ENCODE assay signal across 8 mouse cellular contexts in genomic region chr10:69907795-69908764, GRCm38 (mm10).
DNase-seq lines count a peak whose midpoint lies in the region; ATAC-seq and TF ChIP-seq lines count a peak whose summit lies in the region.

No protein-coding gene starts in this region.

- no peaks in the 10 kb centered on the region for H3K9me3 ChIP-seq in heart, embryonic 13.5 days

- 56% methylated on average over 12 of the region's 12 CpGs for WGBS in heart, embryonic 13.5 days
- 73% methylated on average over 12 of the region's 12 CpGs for WGBS in liver, adult 2 months

- H3K4me2 ChIP-seq in heart, embryonic 13.5 days = peak overlapping the region; percentile 38; the same call in 1 of the 2 replicates

- peak; percentile 94 for ATAC-seq in heart, embryonic 13.5 days (ENCODE audit: extremely low read depth, insufficient number of reproducible peaks, low FRiP score, low TSS enrichment)

- H3K79me2 ChIP-seq in liver, adult 2 months (ENCODE audit: control insufficient read depth, insufficient read depth, low read length) = no peaks in the 10 kb centered on the region

- no peaks in the 10 kb centered on the region for H3K27me3 ChIP-seq in heart, embryonic 13.5 days (replicated peaks)
- no peaks in the 10 kb centered on the region for H3K27me3 ChIP-seq in liver, adult 2 months (ENCODE audit: control insufficient read depth, insufficient read depth, low read length)

- no peak overlapping the region for H3K27ac ChIP-seq in heart, embryonic 13.5 days (replicated peaks)
- no peak overlapping the region for H3K27ac ChIP-seq in liver, adult 2 months (replicated peaks; ENCODE audit: insufficient read depth, low read depth, low read length)

- no peak overlapping the region for H3K9ac ChIP-seq in heart, embryonic 13.5 days
- no peak overlapping the region for H3K9ac ChIP-seq in liver, adult 2 months (ENCODE audit: low read depth, low read length)

- TF ChIP-seq CTCF in liver, adult 2 months (IDR thresholded peaks at IDR 0.05; ENCODE audit: low read depth, low read length) = no peak

- H3K4me1 ChIP-seq in heart, embryonic 13.5 days = peaks cover 30% of the 10 kb centered on the region
- H3K4me1 ChIP-seq in liver, adult 2 months (ENCODE audit: control insufficient read depth, insufficient read depth, low read length) = peaks cover 4% of the 10 kb centered on the region; the same call in 1 of the 2 replicates

- H3K36me3 ChIP-seq in heart, embryonic 13.5 days = peaks cover 10% of the 10 kb centered on the region
- H3K36me3 ChIP-seq in liver, adult 2 months (ENCODE audit: control insufficient read depth, insufficient read depth, low read length) = no peaks in the 10 kb centered on the region

- intact Hi-C loops in heart, postnatal 25 days (cut with DNase I) = no loop called here
- intact Hi-C loops in left cerebral cortex, postnatal 36 days (cut with DNase I) = no loop called here

- no peak for TF ChIP-seq POLR2A in liver, adult 2 months (IDR thresholded peaks at IDR 0.05; ENCODE audit: extremely low read depth, insufficient read depth, low read length)

- no peak overlapping the region for H3K4me3 ChIP-seq in heart, embryonic 13.5 days
- no peak overlapping the region for H3K4me3 ChIP-seq in liver, adult 2 months (ENCODE audit: insufficient read depth, low read depth, low read length)

- no peak for DNase-seq in heart, postnatal 25 days (ENCODE audit: low spot score)
- DNase-seq in spleen, postnatal 4 days (ENCODE audit: low spot score in 2 of 2) = peak; percentile 59 to 65
- DNase-seq in spleen, adult 12 weeks (ENCODE audit: low spot score) = no peak
- peak; percentile 68 for DNase-seq in liver, adult 2 months (ENCODE audit: extremely low read depth, low read depth, low spot score)
- no peak for DNase-seq in gastrocnemius, adult 8-10 months (ENCODE audit: low spot score in 2 of 2)
- DNase-seq in frontal cortex, postnatal 25 days (ENCODE audit: low spot score in 2 of 2) = no peak
- DNase-seq in left cerebral cortex, postnatal 36 days (ENCODE audit: low spot score in 2 of 2) = no peak

Comparison
In these comparisons a context has a peak if more than half of its experiments do, and no peak if none do; other contexts are left out.
1. DNase-seq: peak in spleen, postnatal 4 days (2 of 2) and liver, adult 2 months (single experiment); none in heart, postnatal 25 days (single experiment), spleen, adult 12 weeks (single experiment), gastrocnemius, adult 8-10 months (0 of 2), frontal cortex, postnatal 25 days (0 of 2) and left cerebral cortex, postnatal 36 days (0 of 2).